19 mouse cellular contexts compared by ENCODE assay signal in the genomic region with DNA sequence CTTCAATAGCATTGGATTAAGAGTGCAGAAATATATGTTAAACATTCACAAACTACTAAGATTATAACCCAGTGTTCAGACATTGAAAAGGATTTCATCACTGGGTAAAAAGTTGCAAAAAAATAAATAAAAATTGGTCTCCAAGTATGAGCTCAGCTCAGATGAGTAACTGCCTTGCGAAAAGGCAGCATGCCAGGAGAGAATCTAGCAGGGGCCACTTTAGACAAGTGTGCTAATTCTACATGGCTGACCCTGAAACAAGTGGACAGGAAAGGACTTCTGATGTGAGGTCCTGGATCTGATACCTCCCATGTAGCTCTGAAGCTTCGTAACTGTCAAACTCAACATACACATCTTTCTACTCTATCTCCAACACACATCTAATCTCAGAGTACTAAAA.
DNase-seq lines count a peak whose midpoint lies in the region; ATAC-seq lines count a peak whose summit lies in the region.
"Had no signal": no experiment of that assay in that cellular context is flagged by ENCODE, and none has a peak within 500 bp of the region (broad histone marks: within the 10 kb centered on the region; RNA-seq: fewer than 3 reads in every experiment).

No protein-coding gene starts in this region.

- H3K4me1 ChIP-seq in forebrain, embryonic 13.5 days, result no peaks in the 10 kb centered on the region
- H3K4me1 ChIP-seq: neural tube, embryonic 15.5 days had no signal

- no peak overlapping the region for H3K4me2 ChIP-seq in forebrain, embryonic 13.5 days
- H3K4me2 ChIP-seq: heart, embryonic 12.5 days; limb, embryonic 13.5 days; midbrain, embryonic 13.5 days; neural tube, embryonic 15.5 days had no signal

- DNase-seq in heart, postnatal 10 days, result peak; percentile 14 to 31
- DNase-seq in heart, adult 9 months (ENCODE audit: low spot score in 2 of 2), result no peak
- DNase-seq in urinary bladder, postnatal 25 days (ENCODE audit: low spot score), result peak; percentile 11
- DNase-seq in urinary bladder, postnatal 4 days (ENCODE audit: low spot score in 2 of 2), result no peak
- DNase-seq in adrenal gland, postnatal 14 days, result peak; percentile 81
- DNase-seq in cerebellum, postnatal 36 days, result no peak
- DNase-seq: cerebellum, postnatal 25 days; kidney, adult 2 months; kidney, postnatal 14 days; thymus, postnatal 36 days had no signal

- H3K27me3 ChIP-seq in forebrain, embryonic 13.5 days, result no peaks in the 10 kb centered on the region
- H3K27me3 ChIP-seq: heart, embryonic 12.5 days; limb, embryonic 13.5 days; midbrain, embryonic 13.5 days; neural tube, embryonic 15.5 days had no signal

- H3K36me3 ChIP-seq in forebrain, embryonic 13.5 days (ENCODE audit: poor library complexity, severe bottlenecking), result no peaks in the 10 kb centered on the region
- H3K36me3 ChIP-seq: embryonic facial prominence, embryonic 10.5 days; heart, embryonic 12.5 days; limb, embryonic 13.5 days; midbrain, embryonic 13.5 days; neural tube, embryonic 15.5 days had no signal

- no peak overlapping the region for H3K4me3 ChIP-seq in forebrain, embryonic 13.5 days
- H3K4me3 ChIP-seq: embryonic facial prominence, embryonic 10.5 days; heart, embryonic 12.5 days; hindbrain, embryonic 10.5 days; limb, embryonic 13.5 days; midbrain, embryonic 13.5 days; myocyte; neural tube, embryonic 15.5 days had no signal

- ATAC-seq in forebrain, embryonic 13.5 days, result no peak
- ATAC-seq: forebrain, embryonic 14.5 days; midbrain, embryonic 13.5 days had no signal

- H3K27ac ChIP-seq in forebrain, embryonic 13.5 days, result no peak overlapping the region
- H3K27ac ChIP-seq: embryonic facial prominence, embryonic 10.5 days; hindbrain, embryonic 10.5 days; limb, embryonic 13.5 days; midbrain, embryonic 13.5 days; neural tube, embryonic 15.5 days had no signal

- H3K9ac ChIP-seq in forebrain, embryonic 13.5 days, result no peak overlapping the region
- H3K9ac ChIP-seq: heart, embryonic 12.5 days; limb, embryonic 13.5 days; midbrain, embryonic 13.5 days; neural tube, embryonic 15.5 days had no signal

- intact Hi-C loops in heart, postnatal 10 days (cut with DNase I), result no loop called here

- 94% methylated on average over 2 of the region's 2 CpGs for WGBS in forebrain, embryonic 13.5 days

- no peaks in the 10 kb centered on the region for H3K9me3 ChIP-seq in forebrain, embryonic 13.5 days (replicated peaks)
- H3K9me3 ChIP-seq: embryonic facial prominence, embryonic 10.5 days; heart, embryonic 12.5 days; hindbrain, embryonic 10.5 days; limb, embryonic 13.5 days; midbrain, embryonic 13.5 days; neural tube, embryonic 15.5 days had no signal

Comparison
In these comparisons a context has a peak if more than half of its experiments do, and no peak if none do; other contexts are left out.
1. DNase-seq: peak in heart, postnatal 10 days (2 of 2), urinary bladder, postnatal 25 days (single experiment) and adrenal gland, postnatal 14 days (single experiment); none in heart, adult 9 months (0 of 2), urinary bladder, postnatal 4 days (0 of 2) and cerebellum, postnatal 36 days (0 of 2).